Mouse (Mus musculus): ENCODE results near the gene Mettl8. TPM values are rescaled to one million over a fixed set of nuclear protein-coding genes. Genes with fewer than 3 reads are reported as not detected.

Gene Mettl8
- polyA plus RNA-seq, 1 experiment = 7.8 TPM

DNA sequence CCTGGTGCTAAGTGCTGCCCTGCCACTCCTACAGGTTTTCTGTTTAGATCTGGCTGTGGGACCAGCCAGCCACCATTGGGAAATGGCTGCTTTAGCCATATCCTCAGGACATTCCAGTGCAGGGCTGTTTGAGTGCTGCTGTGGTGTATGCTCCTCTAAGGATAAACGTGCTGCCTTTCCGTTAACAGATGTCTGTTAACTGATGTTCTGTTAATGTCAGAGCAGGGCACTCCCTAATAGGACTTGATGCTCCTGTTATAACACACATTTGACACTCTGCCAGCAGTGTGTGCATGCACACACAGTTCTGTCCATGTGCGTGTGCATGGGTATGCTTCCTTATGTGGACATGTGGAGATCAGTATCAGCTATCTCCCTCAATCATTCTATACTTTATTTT, 61.6 kb downstream of the Mettl8 start:
- no peak for TF ChIP-seq USF1 (IDR thresholded peaks at IDR 0.05; ENCODE audit: low read depth)
- no peaks in the 10 kb centered on the region for H3K36me3 ChIP-seq (ENCODE audit: control insufficient read depth, insufficient read depth)
- no peak overlapping the region for H3ac ChIP-seq (ENCODE audit: control insufficient read depth, insufficient read length)
- H3K4me3 ChIP-seq = no peak overlapping the region
- H3K27me3 ChIP-seq (ENCODE audit: control insufficient read depth, insufficient read depth, insufficient read length) = no peaks in the 10 kb centered on the region
- H3K4me2 ChIP-seq (ENCODE audit: low read depth) = no peak overlapping the region
- H3K79me2 ChIP-seq (ENCODE audit: control insufficient read depth, insufficient read depth) = no peaks in the 10 kb centered on the region

DNA sequence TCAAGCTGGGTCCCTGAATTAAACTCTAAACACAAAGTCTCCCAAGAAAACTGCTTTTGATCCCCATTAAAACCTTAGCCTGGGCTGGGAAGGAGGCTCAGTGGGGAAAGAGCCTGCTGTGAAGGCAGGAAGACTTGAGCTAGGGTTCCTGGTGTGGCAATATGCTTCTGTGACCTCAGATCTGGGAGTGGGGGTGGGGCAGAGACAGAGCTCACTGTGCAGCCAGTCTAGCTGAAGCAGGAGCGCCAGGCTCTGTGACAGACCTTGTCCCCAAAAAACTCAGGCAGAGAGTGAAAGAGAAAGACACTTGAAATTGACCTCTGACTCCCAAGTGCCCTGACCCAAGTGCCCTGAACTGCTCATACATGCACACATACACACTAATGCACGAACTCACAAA, 62.7 kb downstream of the Mettl8 start:
- Histone ChIP-seq H3K36me3 (ENCODE audit: control insufficient read depth, insufficient read depth) (no peaks in the 10 kb centered on the region), H3K4me3 (no peak overlapping the region), H3K27me3 (ENCODE audit: control insufficient read depth, insufficient read depth, insufficient read length) (no peaks in the 10 kb centered on the region), H3K4me2 (ENCODE audit: low read depth) (no peak overlapping the region), H3K79me2 (ENCODE audit: control insufficient read depth, insufficient read depth) (no peaks in the 10 kb centered on the region), H3ac (ENCODE audit: control insufficient read depth, insufficient read length) (no peak overlapping the region)
- no peak for TF ChIP-seq TCF12 (IDR thresholded peaks at IDR 0.05; ENCODE audit: insufficient read depth, poor library complexity, severe bottlenecking)
- no peak for TF ChIP-seq USF1 (IDR thresholded peaks at IDR 0.05; ENCODE audit: low read depth)

DNA sequence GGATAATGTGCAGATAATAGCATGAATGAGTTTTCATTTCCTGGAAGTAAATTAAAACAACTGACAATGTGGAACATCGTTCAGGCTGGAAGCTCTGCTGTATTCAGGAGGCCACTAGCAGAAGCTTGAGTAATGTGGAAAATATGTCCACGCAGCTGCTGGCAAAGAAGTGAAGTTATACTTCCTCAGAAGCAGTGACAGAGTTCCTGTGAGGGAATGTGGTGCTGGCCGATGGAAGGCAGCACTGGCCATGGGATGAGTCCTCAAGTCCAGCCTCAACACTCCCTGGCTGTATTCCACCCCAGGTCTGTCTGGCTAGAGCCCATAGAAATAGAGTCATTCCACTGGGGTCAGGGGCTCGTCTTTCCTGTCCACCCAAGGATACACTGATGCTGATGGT, 65.2 kb downstream of the Mettl8 start:
- no peaks in the 10 kb centered on the region for H3K27me3 ChIP-seq (ENCODE audit: control insufficient read depth, insufficient read depth, insufficient read length)
- no peaks in the 10 kb centered on the region for H3K79me2 ChIP-seq (ENCODE audit: control insufficient read depth, insufficient read depth)
- H3ac ChIP-seq (ENCODE audit: control insufficient read depth, insufficient read length) = no peak overlapping the region
- no peak overlapping the region for H3K4me3 ChIP-seq
- no peak for TF ChIP-seq POLR2AphosphoS2 (IDR thresholded peaks at IDR 0.05; ENCODE audit: insufficient read length, low read depth)
- TF ChIP-seq SRF (IDR thresholded peaks at IDR 0.05; ENCODE audit: control insufficient read depth, insufficient read length, low read depth) = no peak
- no peak for TF ChIP-seq MYOD1 (IDR thresholded peaks at IDR 0.05; ENCODE audit: control insufficient read depth in 1 of 3, insufficient read length in 2 of 3, low read depth in 2 of 3)
- no peak for TF ChIP-seq CEBPB (IDR thresholded peaks at IDR 0.05; ENCODE audit: insufficient read depth, poor library complexity, severe bottlenecking)
- no peaks in the 10 kb centered on the region for H3K36me3 ChIP-seq (ENCODE audit: control insufficient read depth, insufficient read depth)
- peak overlapping the region; percentile 55 for H3K4me2 ChIP-seq (ENCODE audit: low read depth)

DNA sequence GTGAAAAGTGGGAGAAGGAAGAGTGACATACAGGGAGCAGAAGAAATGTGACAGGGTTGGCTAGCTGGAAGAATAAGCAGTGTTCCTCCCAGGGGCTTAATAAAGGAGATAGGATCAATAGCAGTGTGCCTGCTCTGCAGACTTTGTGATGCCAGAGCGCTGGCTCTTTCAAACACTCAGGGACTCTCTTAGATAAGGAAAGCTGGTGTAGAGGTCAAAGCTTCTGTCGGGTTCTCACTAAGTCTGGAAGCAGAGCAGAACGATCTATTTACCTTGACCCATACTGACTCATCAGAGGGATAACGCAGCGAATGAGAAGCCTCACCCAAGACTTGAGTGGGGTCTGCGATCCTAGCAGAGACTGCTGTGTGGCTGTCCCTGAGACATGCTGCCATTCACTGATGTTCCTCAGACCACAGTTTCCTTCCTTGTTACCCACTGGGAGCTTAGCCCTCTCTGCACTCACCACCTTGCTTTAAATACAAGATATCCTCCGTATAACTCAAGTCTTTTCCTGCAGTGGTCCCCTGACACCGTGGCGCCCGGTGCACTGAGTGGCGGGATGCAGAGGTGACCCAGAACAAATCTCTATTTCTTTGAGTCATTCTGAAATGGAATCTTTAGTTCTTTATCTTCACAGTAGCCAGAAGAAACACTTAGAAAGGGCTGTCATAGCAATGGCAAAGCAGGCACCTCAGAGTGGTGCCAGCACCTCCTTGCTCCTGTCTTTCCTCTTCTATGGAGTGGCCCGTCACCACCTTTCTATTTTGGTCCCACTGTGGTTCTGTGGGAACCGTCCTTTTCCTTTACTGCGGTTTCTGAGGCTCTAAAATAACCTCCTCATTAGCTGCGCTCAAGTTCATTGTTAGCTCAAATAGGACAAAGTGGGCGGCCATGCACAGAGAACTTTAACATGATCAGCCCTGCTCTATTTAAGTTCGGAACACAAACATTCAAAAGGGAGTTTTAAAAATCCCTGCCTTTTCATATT, 65.9 kb downstream of the Mettl8 start:
- H3K27me3 ChIP-seq (ENCODE audit: control insufficient read depth, insufficient read depth, insufficient read length) = no peaks in the 10 kb centered on the region
- no peak overlapping the region for H3ac ChIP-seq (ENCODE audit: control insufficient read depth, insufficient read length)
- H3K4me2 ChIP-seq (ENCODE audit: low read depth) = peak overlapping the region; percentile 55
- H3K79me2 ChIP-seq (ENCODE audit: control insufficient read depth, insufficient read depth) = no peaks in the 10 kb centered on the region
- no peaks in the 10 kb centered on the region for H3K36me3 ChIP-seq (ENCODE audit: control insufficient read depth, insufficient read depth)
- TF ChIP-seq CEBPB (IDR thresholded peaks at IDR 0.05; ENCODE audit: insufficient read depth, poor library complexity, severe bottlenecking) (no peak), USF1 (IDR thresholded peaks at IDR 0.05; ENCODE audit: low read depth) (no peak), TCF3 (IDR thresholded peaks at IDR 0.05; ENCODE audit: insufficient read length, low read depth) (no peak), REST (IDR thresholded peaks at IDR 0.05; ENCODE audit: insufficient read depth, insufficient read length) (no peak), MAX (IDR thresholded peaks at IDR 0.05; ENCODE audit: low read depth) (no peak), TCF12 (IDR thresholded peaks at IDR 0.05; ENCODE audit: insufficient read depth, poor library complexity, severe bottlenecking) (no peak), SRF (IDR thresholded peaks at IDR 0.05; ENCODE audit: control insufficient read depth, insufficient read length, low read depth) (no peak), MYOG (IDR thresholded peaks at IDR 0.05; ENCODE audit: control insufficient read depth in 1 of 3, insufficient read depth in 1 of 3, insufficient read length in 2 of 3, low read depth in 2 of 3) (no peak), POLR2AphosphoS2 (IDR thresholded peaks at IDR 0.05; ENCODE audit: insufficient read length, low read depth) (no peak), E2F4 (IDR thresholded peaks at IDR 0.05; ENCODE audit: insufficient read depth) (no peak), MYOD1 (IDR thresholded peaks at IDR 0.05; ENCODE audit: control insufficient read depth in 1 of 3, insufficient read length in 2 of 3, low read depth in 2 of 3) (no peak), POLR2A (IDR thresholded peaks at IDR 0.05; ENCODE audit: insufficient read length, low read depth) (no peak)
- H3K4me3 ChIP-seq = no peak overlapping the region

DNA sequence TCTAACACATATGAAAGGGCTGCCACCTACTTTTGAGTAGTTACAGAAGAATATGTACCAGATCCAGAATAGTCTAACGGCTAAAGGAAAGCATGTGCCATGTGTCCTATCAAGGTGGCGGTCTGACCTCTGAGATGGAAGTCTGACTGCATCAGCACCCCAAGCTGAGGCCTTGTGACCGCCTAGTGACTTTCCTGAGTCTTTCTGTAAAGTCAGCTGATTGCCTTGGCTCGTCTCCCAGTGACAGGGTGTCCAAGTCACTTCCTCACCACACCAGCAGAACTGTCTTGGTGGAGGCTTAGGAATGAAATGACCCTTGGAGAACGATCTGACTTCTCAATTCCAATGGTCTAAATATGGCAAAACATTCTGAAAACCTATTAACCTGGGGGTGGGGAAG, 77.1 kb downstream of the Mettl8 start:
- Histone ChIP-seq H3K79me2 (ENCODE audit: control insufficient read depth, insufficient read depth) (no peaks in the 10 kb centered on the region), H3K4me2 (ENCODE audit: low read depth) (no peak overlapping the region), H3K36me3 (ENCODE audit: control insufficient read depth, insufficient read depth) (no peaks in the 10 kb centered on the region), H3K4me3 (no peak overlapping the region), H3ac (ENCODE audit: control insufficient read depth, insufficient read length) (no peak overlapping the region), H3K27me3 (ENCODE audit: control insufficient read depth, insufficient read depth, insufficient read length) (no peaks in the 10 kb centered on the region)
- no peak for TF ChIP-seq TCF3 (IDR thresholded peaks at IDR 0.05; ENCODE audit: insufficient read length, low read depth)
- no peak for TF ChIP-seq TCF12 (IDR thresholded peaks at IDR 0.05; ENCODE audit: insufficient read depth, poor library complexity, severe bottlenecking)
- no peak for TF ChIP-seq POLR2A (IDR thresholded peaks at IDR 0.05; ENCODE audit: insufficient read length, low read depth)
- no peak for TF ChIP-seq CEBPB (IDR thresholded peaks at IDR 0.05; ENCODE audit: insufficient read depth, poor library complexity, severe bottlenecking)
- TF ChIP-seq REST (IDR thresholded peaks at IDR 0.05; ENCODE audit: insufficient read depth, insufficient read length) = no peak
- no peak for TF ChIP-seq POLR2AphosphoS2 (IDR thresholded peaks at IDR 0.05; ENCODE audit: insufficient read length, low read depth)
- no peak for TF ChIP-seq SRF (IDR thresholded peaks at IDR 0.05; ENCODE audit: control insufficient read depth, insufficient read length, low read depth)
- no peak for TF ChIP-seq E2F4 (IDR thresholded peaks at IDR 0.05; ENCODE audit: insufficient read depth)
- TF ChIP-seq MYOG (IDR thresholded peaks at IDR 0.05; ENCODE audit: control insufficient read depth in 1 of 3, insufficient read depth in 1 of 3, insufficient read length in 2 of 3, low read depth in 2 of 3) = no peak
- TF ChIP-seq MYOD1 (IDR thresholded peaks at IDR 0.05; ENCODE audit: control insufficient read depth in 1 of 3, insufficient read length in 2 of 3, low read depth in 2 of 3) = no peak

All from myocyte (in vitro differentiated cells).